Mouse (Mus musculus) ES-Bruce4 (cell line): ENCODE measurements around the gene Ctsc. TPM values are rescaled to one million over a fixed set of nuclear protein-coding genes. Genes with fewer than 3 reads are reported as not detected.
"Not testable (repeated sequence)": the region's sequence is repeated elsewhere in the genome, so short reads cannot be mapped to it uniquely, and the experiment has no call there.

ENCODE experiments used
- H3K27ac ChIP-seq: 2 replicates; pipeline ENCODE4 v1.5.1; 2012; ENCODE audit warnings: low read length, inconsistent platforms; ENCODE audit not compliant: insufficient read depth
- H3K27me3 ChIP-seq: 2 replicates; pipeline ENCODE4 v1.6.1; 2012; ENCODE audit warnings: mild to moderate bottlenecking, low read length, inconsistent platforms; ENCODE audit not compliant: control insufficient read depth, poor library complexity, insufficient read depth, severe bottlenecking
- H3K36me3 ChIP-seq: 2 replicates; pipeline ENCODE4 v1.6.1; 2012; ENCODE audit warnings: inconsistent platforms, mild to moderate bottlenecking, low read length, moderate library complexity; ENCODE audit not compliant: control insufficient read depth, poor library complexity, insufficient read depth, severe bottlenecking
- H3K4me1 ChIP-seq: one replicate; pipeline ENCODE4 v1.8.1; 2011; ENCODE audit warnings: low read length; ENCODE audit not compliant: control insufficient read depth, insufficient read depth
- H3K4me3 ChIP-seq: 2 replicates; pipeline ENCODE4 v1.5.1; 2011; ENCODE audit warnings: low read depth, mild to moderate bottlenecking, low read length
- H3K9ac ChIP-seq: 2 replicates; pipeline ENCODE4 v1.6.1; 2012; ENCODE audit warnings: low read depth, mild to moderate bottlenecking, inconsistent platforms; ENCODE audit not compliant: poor library complexity, severe bottlenecking
- H3K9me3 ChIP-seq: replicated peaks from 2 replicates; pipeline ENCODE4 v1.6.1; 2012; ENCODE audit warnings: mild to moderate bottlenecking, low read length, inconsistent platforms; ENCODE audit not compliant: control insufficient read depth, poor library complexity, insufficient read depth, severe bottlenecking
- CTCF ChIP-seq: IDR thresholded peaks from one replicate; pipeline ENCODE4 v1.8.1; 2011; ENCODE audit warnings: low read depth, low read length
- EP300 ChIP-seq: IDR thresholded peaks from 2 replicates; pipeline ENCODE4 v1.6.1; 2011; ENCODE audit warnings: low read depth, low read length; ENCODE audit not compliant: insufficient read depth
- POLR2A ChIP-seq: IDR thresholded peaks from one replicate; pipeline ENCODE4 v1.8.1; 2011; ENCODE audit warnings: low read length; ENCODE audit not compliant: insufficient read depth
- polyA plus RNA-seq: library from polyadenylated mRNA; stranded (reverse); fragments of >200 nt; gene quantifications from 2 replicates; pipeline ENCODE4 v1.2.4, GENCODE M21; 2011; ENCODE audit warnings: low read depth; ENCODE audit not compliant: missing spikeins, insufficient read depth, insufficient read length

Ctsc gene
- polyA plus RNA-seq: 27.2 and 31.1 TPM in 2 replicates

DNA sequence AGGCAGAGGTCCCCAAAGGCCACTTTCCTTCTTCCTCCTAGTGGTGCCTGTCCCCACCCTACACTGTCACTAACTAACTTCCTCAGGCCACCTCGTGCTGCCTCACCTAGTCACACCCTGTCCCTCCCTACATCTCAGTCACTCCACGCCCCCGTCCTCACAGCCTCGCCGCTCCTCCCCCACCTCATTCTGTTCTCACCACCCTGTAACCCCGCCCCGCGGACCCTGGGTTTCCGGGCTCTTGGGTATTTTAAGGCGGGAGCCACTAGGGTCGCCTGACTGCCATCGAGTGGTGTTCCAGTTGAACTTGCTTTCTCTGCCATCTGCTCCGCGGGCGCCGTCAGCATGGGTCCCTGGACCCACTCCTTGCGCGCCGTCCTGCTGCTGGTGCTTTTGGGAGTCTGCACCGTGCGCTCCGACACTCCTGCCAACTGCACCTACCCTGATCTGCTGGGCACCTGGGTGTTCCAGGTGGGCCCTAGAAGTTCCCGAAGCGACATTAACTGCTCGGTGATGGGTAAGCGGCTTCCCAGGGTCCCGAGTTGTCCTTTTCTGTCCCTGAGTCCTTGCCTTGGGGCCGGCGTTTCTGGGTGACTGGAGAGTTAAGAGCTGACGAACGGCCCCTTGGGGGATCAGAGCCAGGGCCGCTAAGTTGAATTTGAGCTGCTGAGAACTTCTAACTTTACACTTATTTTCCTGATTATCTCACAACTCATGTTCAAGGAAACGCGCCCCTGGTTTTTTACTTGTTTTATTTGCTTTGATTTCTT is at the start of gene Ctsc:
Ctsc (plus strand) TSS at position 228 of the 770 bp plus-strand sequence.
- no peak within 1 kb of the TSS for H3K27ac ChIP-seq
- H3K36me3 ChIP-seq: no peaks in the 10 kb centered on the region
- H3K4me1 ChIP-seq: no peaks in the 10 kb centered on the region
- TF ChIP-seq CTCF (no peak), EP300 (peak; percentile 34; the same call in 1 of the 2 replicates), POLR2A (no peak)
- H3K27me3 ChIP-seq: no peaks in the 10 kb centered on the region; the same call in 1 of the 2 replicates
- peak within 1 kb of the TSS; percentile 49 for H3K9ac ChIP-seq
- H3K9me3 ChIP-seq: no peaks in the 10 kb centered on the region
- H3K4me3 ChIP-seq: peak within 1 kb of the TSS; percentile 56

DNA sequence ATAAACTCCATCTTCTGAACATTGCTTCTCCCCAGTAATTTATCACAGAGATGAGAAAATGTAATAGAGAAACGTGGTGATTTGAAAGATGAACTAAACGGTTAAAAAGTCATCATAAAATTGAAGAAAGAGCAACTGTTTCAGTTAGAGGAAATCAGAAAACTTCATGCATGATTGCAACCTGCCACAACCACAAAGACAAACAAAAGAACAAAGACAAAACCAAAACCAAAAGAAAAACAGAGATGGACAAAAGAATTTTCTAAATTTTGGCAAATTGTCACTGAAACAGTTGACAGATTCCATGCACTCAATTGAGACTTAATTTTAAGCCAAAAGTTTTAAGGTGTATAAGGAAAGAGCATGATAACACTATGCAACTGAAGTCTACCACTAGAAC is 48.8 kb upstream of the Ctsc start:
- no peak overlapping the region for H3K9ac ChIP-seq
- TF ChIP-seq CTCF: no peak
- no peak for TF ChIP-seq POLR2A
- no peak for TF ChIP-seq EP300
- H3K4me3 ChIP-seq: no peak overlapping the region
- no peaks in the 10 kb centered on the region for H3K27me3 ChIP-seq
- no peaks in the 10 kb centered on the region; the same call in 1 of the 2 replicates for H3K9me3 ChIP-seq
- no peak overlapping the region for H3K27ac ChIP-seq
- H3K4me1 ChIP-seq: no peaks in the 10 kb centered on the region
- no peaks in the 10 kb centered on the region for H3K36me3 ChIP-seq

DNA sequence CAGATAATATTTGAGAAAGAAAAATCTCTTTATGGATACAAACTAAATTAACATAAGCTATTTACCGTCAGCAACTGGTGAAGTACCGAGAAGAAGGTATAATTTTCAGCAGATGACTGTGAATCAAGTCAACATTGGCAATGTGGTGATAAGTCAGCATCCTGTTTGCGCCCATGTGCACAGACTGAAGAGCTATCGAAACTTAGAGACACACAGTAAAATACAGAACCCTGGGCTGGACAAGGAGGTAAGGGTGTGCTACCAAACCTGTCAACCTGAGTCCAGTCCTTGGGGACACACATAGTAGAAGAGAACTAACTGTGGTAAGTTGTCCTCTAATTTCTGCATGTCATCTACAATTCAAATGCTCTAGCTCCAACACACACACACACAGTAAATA is 47.8 kb upstream of the Ctsc start:
- Histone ChIP-seq H3K4me1 (no peaks in the 10 kb centered on the region), H3K27me3 (no peaks in the 10 kb centered on the region), H3K4me3 (no peak overlapping the region), H3K36me3 (no peaks in the 10 kb centered on the region), H3K9me3 (no peaks in the 10 kb centered on the region; the same call in 1 of the 2 replicates), H3K27ac (no peak overlapping the region), H3K9ac (no peak overlapping the region)
- TF ChIP-seq CTCF: no peak
- no peak for TF ChIP-seq EP300
- no peak for TF ChIP-seq POLR2A

DNA sequence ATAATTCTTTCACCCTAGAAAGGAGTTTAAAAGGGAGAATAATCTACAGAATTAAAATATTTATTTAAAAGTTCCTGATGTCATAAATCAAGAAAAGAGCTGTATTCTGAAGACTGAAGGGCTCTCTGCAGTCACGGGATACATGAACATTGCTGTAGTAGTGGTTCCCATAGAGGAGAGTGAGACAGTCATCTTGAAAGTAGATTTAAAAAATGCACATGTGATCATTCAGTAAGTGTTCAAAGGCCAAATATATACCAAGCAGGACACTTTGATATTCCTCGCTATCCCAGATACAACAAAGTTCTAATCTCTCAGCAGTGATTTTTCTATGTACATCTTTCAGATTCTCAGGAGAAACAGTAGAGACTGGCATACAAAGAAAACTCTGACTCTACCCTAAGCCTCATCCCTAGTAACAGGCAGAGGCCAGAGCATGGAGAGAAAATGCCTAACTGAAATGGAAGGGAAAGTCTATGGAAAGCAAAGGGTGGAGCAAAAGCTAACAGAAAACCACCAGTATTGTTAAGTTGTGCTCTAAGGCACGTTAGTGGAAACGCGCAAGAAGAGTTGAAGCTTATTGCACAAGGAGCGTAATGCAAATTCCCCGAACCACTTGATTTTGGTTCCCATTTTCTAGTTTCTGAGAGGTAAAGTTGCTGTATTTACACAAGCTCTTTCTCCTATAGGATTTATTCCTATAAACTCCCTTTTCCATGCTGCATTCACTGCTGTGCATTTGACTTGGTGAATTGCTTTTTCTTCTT is 46.9 kb upstream of the Ctsc start:
- Histone ChIP-seq H3K36me3 (no peaks in the 10 kb centered on the region), H3K27me3 (no peaks in the 10 kb centered on the region), H3K4me3 (no peak overlapping the region), H3K27ac (no peak overlapping the region), H3K9me3 (no peaks in the 10 kb centered on the region; the same call in 1 of the 2 replicates), H3K4me1 (no peaks in the 10 kb centered on the region), H3K9ac (no peak overlapping the region)
- TF ChIP-seq EP300 (no peak), CTCF (no peak), POLR2A (no peak)

DNA sequence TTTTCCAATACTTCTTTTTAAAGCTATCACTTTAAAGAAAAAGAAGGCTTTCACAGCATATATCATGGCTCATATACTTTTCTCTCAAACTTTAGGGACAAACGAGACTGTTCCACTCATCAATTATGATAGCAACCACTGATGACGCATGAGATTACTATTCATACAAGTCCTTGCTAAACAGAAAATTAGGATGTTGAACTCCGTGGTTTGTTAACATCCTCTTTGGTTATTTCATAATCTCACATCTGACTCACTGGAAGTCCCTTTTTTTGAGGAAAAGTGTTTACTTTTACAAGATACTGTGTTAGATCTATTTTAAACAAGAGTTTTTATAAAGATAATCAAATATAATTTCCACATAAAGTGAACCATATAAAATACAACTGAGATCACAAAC is 34.8 kb upstream of the Ctsc start:
- TF ChIP-seq CTCF (no peak), EP300 (no peak)
- Histone ChIP-seq H3K4me3 (no peak overlapping the region), H3K27me3 (no peaks in the 10 kb centered on the region), H3K9me3 (no peaks in the 10 kb centered on the region), H3K36me3 (no peaks in the 10 kb centered on the region), H3K4me1 (no peaks in the 10 kb centered on the region), H3K27ac (no peak overlapping the region), H3K9ac (no peak overlapping the region)

DNA sequence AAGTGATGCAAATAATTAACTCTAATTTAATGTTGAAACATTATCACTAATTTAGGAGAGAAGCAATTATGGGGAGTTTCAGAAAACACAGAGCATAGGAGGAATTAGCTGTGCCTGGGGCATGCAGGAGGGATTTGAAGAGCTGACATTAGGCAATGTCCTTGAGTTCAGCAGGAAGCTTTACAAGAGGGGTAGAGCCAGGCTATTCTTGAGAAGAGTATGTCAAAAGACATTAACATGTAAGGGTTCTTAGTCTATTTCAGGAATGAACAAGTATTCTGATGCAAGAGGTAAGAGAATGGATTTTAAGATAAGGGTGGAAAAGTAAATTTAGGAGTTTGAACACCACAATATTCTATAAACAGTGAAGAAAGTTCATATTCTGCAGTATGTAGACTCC is 33.4 kb upstream of the Ctsc start:
- Histone ChIP-seq H3K27me3 (no peaks in the 10 kb centered on the region), H3K9me3 (no peaks in the 10 kb centered on the region), H3K4me1 (no peaks in the 10 kb centered on the region), H3K36me3 (no peaks in the 10 kb centered on the region), H3K27ac (no peak overlapping the region), H3K4me3 (no peak overlapping the region), H3K9ac (no peak overlapping the region)
- TF ChIP-seq EP300 (no peak), POLR2A (no peak), CTCF (no peak)

DNA sequence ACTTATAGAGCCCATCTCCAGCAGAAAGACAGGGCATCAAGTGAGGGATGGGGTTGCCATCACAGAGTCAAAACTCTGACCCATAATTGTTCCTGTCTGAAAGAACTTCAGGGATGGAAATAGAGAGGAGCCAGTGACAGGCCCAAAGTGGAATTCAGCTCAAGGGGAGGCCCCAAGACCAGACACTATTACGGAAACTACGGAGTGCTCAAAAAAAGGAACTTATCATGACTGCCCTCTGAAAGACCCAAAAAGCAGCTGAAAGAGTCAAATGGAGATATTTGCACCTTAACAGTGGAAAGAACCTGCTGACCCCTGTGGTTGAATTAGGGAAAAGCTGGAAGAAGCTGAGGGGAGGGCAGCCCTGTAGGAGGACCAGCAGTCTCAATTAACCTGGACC is 27.5 kb upstream of the Ctsc start:
- H3K36me3 ChIP-seq, H3K4me3 ChIP-seq, H3K27me3 ChIP-seq, H3K9me3 ChIP-seq, H3K27ac ChIP-seq, H3K9ac ChIP-seq, H3K4me1 ChIP-seq: not testable (repeated sequence)
